Mouse (Mus musculus): ENCODE results near the gene Ogg1. TPM values are rescaled to one million over a fixed set of nuclear protein-coding genes. Genes with fewer than 3 reads are reported as not detected.

Gene Ogg1
- polyA plus RNA-seq (2017; shearing (Covaris generic)), result 10 to 100 TPM; 12.9 to 15.0 TPM

GRCm38 (mm10) chr6:113326533-113327315 is at the start of gene Ogg1:
Ogg1 (plus strand) TSS chr6:113326972.

DNA sequence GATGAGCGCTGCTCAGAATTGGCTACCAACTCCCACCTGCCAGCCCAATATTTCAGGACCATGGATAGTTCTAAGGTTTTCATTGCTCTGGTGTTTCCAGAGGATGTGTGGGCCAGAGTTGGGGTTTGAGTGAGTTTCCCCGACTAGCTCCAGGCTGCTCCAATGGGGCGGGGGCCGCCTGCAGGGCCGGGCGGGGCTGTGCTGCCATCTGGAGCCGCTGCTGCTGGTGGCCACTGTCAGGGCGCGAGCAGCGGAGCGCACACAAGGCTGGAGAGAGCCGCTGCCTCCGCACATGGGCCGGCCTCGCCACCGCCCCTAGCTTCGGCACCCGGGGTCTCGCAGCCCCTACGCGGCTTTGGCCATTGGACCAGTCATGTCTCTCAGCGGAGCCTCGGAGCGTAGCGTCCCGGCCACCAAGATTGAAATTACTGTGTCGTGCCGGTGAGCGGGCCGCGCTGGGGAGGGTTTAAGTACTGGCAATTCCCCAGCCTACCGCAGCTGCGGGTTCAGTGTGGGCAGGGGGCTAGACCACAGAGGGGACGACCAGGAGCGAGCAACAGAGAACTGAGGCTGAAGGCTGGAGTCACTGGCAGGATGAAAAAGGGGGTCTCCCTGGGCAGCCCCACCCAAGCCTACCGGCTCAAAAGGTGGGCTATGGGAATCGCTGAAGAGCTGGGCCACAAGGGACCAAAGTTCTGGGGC is 44.5 kb upstream of the Ogg1 start, which contains the start of gene Cpne9:
Gene Cpne9, plus strand, starts transcription at position 207 of the 702 bp plus-strand sequence.

GRCm38 (mm10) chr6:113306986-113307349 is 19.8 kb upstream of the Ogg1 start, which contains the start of gene Brpf1:
Brpf1 (plus strand) TSS chr6:113307137.

GRCm38 (mm10) chr6:113343177-113344092 is 16.7 kb downstream of the Ogg1 start, which contains the start of gene Camk1:
Camk1 (minus strand) TSS chr6:113343984.

GRCm38 (mm10) chr6:113377496-113378385 is 51.0 kb downstream of the Ogg1 start, which contains the start of the genes Tada3 and Arpc4:
Tada3 (minus strand) TSS chr6:113377883.
Arpc4 (plus strand) TSS chr6:113378115.

Other genes with a start within 250 kb of the Ogg1 start
- 10 to 100 TPM; 47.3 to 53.3 TPM for gene Setd5, start 249.6 kb upstream of the Ogg1 start, polyA plus RNA-seq (2017; shearing (Covaris generic))
- gene Lhfpl4, start 131.6 kb upstream of the Ogg1 start, polyA plus RNA-seq (2017; shearing (Covaris generic)), result 1 to 10 TPM in 1 of 2 experiments, under 1 TPM in 1; 0.46 to 2.2 TPM
- 10 to 100 TPM; 43.5 to 55.0 TPM for gene Mtmr14, start 89.1 kb upstream of the Ogg1 start, polyA plus RNA-seq (2017; shearing (Covaris generic))
- 1 to 10 TPM in 1 of 2 experiments, under 1 TPM in 1; 0.48 to 3.1 TPM for gene Cpne9, start 44.7 kb upstream of the Ogg1 start, polyA plus RNA-seq (2017; shearing (Covaris generic))
- 10 to 100 TPM; 42.3 to 65.8 TPM for gene Brpf1, start 19.8 kb upstream of the Ogg1 start, polyA plus RNA-seq (2017; shearing (Covaris generic))
- 1 to 10 TPM; 2.1 to 3.6 TPM for gene Camk1, start 17.0 kb downstream of the Ogg1 start, polyA plus RNA-seq (2017; shearing (Covaris generic))
- gene Tada3, start 50.9 kb downstream of the Ogg1 start, polyA plus RNA-seq (2017; shearing (Covaris generic)), result 10 to 100 TPM; 51.2 to 56.4 TPM
- gene Arpc4, start 51.1 kb downstream of the Ogg1 start, polyA plus RNA-seq (2017; shearing (Covaris generic)), result 100 to 1,000 TPM; 468 to 469 TPM
- gene Ttll3, start 62.3 kb downstream of the Ogg1 start, polyA plus RNA-seq (2017; shearing (Covaris generic)), result 10 to 100 TPM; 15.7 to 18.9 TPM
- 10 to 100 TPM; 17.1 to 17.9 TPM for gene Rpusd3, start 92.4 kb downstream of the Ogg1 start, polyA plus RNA-seq (2017; shearing (Covaris generic))
- gene Cidec, start 108.8 kb downstream of the Ogg1 start, polyA plus RNA-seq (2017; shearing (Covaris generic)), result 1 to 10 TPM in 1 of 2 experiments, not detected in 1; 1.4 TPM
- gene Jagn1, start 115.6 kb downstream of the Ogg1 start, polyA plus RNA-seq (2017; shearing (Covaris generic)), result 10 to 100 TPM; 48.3 to 61.5 TPM
- 1 to 10 TPM in 1 of 2 experiments, under 1 TPM in 1; 0.54 to 7.3 TPM for gene Il17re, start 131.5 kb downstream of the Ogg1 start, polyA plus RNA-seq (2017; shearing (Covaris generic))
- gene Il17rc, start 144.5 kb downstream of the Ogg1 start, polyA plus RNA-seq (2017; shearing (Covaris generic)), result under 1 TPM; 0.31 to 0.89 TPM
- 10 to 100 TPM in 1 of 2 experiments, 1 to 10 TPM in 1; 9.9 to 12.6 TPM for gene Creld1, start 156.3 kb downstream of the Ogg1 start, polyA plus RNA-seq (2017; shearing (Covaris generic))
- under 1 TPM; 0.35 to 0.73 TPM for gene Prrt3, start 175.0 kb downstream of the Ogg1 start, polyA plus RNA-seq (2017; shearing (Covaris generic))
- 10 to 100 TPM; 82.2 to 89.7 TPM for gene Emc3, start 204.7 kb downstream of the Ogg1 start, polyA plus RNA-seq (2017; shearing (Covaris generic))
- 1 to 10 TPM; 3.4 to 6.1 TPM for gene Fancd2, start 204.7 kb downstream of the Ogg1 start, polyA plus RNA-seq (2017; shearing (Covaris generic))

Measured in inflammation-experienced regulatory T-cells (primary cell).